Mouse (Mus musculus) gastrocnemius, adult 8-10 months (tissue): ENCODE measurements at regions not wholly inside any gene's neighbourhood (a gene's known extent, or its start where the extent isn't known, plus 50 kb on each side); places are given as distances from the start of the nearest gene placed in this dataset.

ENCODE experiments used
- DNase-seq, 2 experiments: peaks; one replicate each; pipeline ENCODE4 v3.0.0; 2022; ENCODE audit warnings: low spot score in 2 of 2

DNA sequence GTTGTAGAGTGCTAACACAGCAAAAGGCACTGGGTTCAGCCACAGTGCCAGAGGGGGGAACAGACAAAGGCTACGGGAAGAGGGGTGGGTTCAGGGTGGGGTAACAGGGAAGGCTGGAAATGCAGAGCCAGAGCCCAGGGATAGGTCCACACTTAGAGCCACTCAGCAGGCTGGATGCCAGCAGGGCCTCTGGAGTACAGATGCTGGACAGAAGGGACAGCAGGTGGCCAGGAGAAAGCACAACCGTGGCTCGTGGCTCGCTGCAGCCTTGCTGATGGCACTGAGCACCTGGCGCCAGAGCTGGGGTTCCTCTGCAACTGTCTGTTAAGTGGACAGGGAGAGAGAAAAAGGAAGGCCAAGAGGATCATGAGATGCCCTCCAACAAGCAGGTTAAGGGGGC, 174.2 kb downstream of the Mroh4 start:
- no peak for DNase-seq

DNA sequence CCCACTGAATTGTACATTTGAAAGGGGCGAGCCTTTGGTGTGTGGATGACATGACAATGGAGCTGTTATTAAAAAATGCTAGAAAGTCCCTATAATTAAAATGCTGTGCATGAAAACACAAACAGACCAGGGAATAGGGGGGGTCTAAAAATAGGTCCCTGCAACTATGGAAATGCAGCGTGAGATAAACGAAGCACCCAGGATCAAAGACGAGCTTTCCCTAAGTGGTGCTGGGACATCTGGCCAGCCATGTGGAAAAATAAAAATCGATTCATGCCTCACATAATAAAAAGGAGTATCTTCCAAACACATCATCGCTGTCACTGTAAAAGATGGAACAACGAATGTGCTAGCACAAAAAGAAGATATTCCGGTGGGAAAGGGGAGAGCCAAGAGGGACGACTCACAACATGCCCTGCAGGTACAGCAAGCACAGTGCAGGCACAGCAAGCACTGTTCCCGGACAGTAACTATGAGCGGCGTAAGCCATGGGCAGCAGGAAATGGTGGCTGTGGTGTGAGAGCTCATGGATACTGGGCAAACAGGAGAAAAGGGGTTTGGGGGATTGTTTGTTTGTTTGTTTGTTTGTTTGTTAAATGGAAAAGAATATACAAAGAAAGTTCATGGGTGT, 176.7 kb downstream of the Mroh4 start:
- DNase-seq, result no peak

DNA sequence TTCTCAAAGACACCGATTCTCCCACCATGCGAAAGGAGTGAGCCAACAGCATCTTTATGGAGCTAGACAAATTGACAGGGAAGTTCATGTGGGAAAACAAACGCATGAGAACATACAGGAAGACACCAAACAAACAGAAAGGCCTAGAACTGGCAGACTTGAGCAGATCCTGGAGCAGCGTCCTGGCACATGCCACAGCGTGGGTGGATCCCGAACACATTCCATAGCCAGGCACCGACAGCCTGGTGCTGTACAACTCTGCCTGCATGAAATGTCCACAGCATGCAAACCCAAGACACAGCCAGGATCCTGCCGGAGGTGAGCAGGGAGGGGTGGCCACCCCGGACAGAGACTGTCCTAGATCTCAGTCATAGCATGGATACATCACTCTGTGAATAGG, 177.2 kb downstream of the Mroh4 start:
- no peak for DNase-seq

DNA sequence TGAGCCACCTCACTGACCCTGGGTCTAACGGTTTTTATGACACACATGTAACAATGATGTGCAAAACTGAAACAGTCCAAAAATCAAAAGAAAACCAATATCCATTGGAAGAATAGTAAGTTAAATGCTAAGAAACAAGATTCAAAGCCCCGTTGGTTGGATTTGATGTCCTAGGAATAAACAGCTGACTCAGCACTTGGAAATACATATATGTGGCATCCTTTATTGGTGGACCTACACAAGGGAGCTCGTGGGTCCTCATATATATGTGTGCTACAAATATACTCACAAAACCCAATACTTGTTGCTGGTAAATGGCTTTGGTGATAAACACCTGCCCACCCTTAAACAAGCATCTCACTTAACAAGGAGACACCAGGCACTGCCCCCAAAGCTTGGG, 178.2 kb downstream of the Mroh4 start:
- DNase-seq, result no peak

DNA sequence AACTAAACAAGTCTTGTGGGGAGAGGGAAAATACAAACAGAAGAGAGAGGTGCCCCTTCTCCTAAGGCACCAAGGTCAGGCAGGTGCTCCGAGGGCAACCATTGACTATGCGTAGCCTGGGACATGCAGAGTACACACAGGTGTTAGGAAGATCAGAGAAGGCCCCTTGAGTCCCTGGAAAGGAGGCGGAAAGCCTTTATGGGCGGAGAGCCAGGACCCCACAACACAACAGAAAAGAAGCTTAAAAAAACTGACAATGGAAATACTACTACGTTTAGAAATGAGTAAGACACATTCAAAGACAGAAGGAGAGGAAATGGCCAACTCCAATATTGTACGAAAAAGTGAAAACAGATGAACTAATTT, 179.5 kb downstream of the Mroh4 start:
- DNase-seq, result no peak

DNA sequence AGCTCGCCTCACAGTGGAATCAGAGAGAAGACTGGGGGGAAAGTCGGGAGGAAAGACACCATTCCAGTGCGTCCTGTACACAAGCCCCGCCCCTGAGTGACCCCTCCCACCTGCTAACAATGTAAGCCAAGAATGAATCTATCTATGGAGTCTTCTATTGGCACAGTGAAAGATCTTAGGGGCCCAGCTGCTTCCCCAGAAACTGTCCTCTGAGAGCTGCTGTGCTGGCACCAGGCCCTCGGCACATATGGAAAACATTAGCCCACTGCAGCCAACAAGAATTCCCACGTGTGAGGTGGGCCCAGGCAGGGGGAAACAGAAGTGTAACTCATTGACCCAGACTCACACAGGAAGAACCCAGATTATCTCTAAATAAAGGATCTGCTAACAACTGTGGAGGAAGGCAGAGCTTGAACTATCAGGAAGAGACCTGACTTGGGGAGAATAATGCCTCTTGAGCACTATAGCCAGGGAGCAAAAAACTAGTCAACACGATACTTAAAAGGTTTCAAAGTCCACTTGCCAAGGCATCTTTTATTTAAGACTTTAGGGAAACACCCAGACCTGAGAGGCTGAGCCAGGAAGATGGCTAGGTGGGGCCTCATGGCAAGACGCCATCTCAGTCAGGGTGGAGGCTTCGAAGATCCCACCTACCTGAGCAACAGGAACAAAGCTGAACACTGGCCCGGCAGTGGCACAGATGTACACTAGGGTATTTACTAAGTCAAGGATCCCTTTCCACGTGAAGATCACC, 180.1 kb downstream of the Mroh4 start:
- DNase-seq, result peak; percentile 18 to 38

DNA sequence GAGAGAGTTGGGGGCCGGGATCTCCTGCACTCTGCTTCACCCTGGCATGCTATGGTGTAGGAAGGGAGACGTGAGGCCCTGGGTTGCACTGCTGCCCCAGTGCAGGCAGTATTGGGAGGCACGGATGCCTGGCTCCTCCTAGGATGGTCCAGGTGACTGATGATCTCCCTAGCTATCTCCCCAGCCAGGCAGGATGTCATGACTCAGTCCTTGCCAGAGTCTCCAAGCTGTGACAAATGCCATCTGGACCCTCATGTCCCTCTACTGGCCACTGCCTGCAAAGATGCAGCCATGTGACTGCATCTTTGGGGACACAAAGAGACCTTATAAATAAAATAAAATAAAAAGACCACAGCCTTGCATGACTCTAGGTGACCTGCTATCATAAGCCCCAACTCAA, 181.6 kb downstream of the Mroh4 start:
- no peak for DNase-seq

DNA sequence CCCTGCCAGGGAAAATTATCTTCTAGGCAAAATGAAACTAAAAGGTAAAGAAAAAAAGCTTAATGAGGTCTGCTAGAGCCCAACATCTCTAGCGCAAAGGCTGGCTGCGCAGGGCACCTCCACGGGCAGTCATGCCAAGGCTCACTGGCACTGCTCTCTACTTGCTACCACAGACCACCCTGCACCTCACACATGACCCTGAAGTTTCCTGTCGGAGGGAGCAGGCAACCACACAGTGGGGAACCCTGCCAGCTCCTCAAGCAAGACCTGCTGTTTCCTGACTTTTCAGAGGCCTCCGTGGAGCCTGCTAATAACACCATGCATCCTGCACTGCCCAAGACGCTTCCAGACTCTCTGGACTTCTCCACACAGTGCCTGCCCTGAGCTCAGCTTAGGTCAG, 182.3 kb downstream of the Mroh4 start:
- DNase-seq, result no peak

DNA sequence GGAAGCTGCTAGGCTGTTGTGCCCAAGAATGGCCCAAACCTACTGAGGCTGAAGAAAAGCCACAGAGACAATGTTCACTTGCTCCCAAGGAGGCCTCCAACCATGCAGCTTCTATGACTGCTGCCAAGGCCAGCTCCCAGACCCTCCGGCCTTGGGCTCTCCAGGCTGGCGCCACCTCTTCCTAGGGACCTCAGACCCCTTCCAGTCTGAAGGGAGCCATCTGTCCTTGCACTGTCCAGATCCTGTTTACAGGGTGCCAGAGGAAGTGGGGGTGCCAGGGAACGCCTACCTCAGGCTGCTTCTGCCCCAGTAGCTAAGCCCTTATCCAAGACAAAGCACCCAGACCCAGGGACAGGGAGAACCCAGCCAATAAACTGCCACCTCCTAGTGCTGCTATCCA, 183.7 kb downstream of the Mroh4 start:
- no peak for DNase-seq

DNA sequence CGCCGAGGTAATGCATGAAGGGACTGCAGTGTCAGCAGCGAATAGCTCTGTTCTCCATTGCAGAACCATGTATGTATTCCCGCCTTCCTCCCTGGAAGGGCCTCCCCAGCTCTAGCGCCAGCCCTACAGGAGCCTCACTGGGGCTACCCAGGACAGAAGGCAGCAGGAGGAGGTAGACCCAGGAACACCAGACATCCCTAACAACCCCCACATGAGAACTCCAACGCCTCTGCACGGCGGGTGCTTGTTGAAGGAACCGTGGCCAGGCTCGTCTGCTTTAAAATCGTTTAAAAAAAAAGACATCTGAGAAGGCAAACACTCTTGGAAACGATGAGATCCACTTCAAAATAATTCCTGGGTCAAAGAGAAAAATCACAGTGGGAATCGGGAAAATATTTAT, 194.3 kb downstream of the Mroh4 start:
- no peak for DNase-seq

DNA sequence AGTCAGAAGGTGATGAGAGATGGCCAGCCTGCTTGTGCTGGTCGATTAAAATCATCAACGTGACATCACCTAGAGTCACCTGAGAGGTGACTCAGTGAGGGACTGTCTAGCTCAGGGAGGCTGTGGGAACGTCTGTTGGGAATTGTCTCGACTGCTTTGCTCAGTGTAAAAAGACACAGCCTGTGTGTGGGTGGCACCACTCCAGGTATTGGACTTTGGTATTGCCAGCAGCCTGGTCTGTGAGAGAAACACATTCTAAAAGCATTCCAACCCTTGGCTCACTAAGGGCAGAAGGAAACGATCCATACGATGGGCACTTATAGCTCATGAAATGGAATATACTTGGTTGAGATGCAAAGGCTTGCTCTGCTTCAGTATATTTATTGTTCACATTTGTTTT, 209.2 kb downstream of the Mroh4 start:
- no peak for DNase-seq

DNA sequence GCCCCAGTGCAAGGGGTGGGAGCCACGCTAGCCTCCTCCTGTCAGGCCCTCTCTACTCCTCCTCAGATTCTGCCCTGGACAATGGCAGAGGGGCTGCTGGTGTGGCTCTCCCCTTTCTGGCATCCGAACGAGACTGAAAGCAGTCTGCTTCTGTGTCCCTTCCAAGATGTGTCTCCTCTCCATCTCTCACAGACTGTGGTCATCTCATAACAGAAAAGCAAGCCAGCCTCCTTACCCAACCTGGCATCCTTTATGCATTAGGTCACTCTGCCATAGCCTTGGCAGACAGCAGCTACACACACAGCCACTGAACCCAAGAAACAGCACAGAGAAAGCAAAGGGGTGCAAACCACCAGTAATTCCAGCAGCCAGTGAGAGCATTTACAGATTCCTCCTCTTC, 213.2 kb downstream of the Mroh4 start:
- no peak for DNase-seq

DNA sequence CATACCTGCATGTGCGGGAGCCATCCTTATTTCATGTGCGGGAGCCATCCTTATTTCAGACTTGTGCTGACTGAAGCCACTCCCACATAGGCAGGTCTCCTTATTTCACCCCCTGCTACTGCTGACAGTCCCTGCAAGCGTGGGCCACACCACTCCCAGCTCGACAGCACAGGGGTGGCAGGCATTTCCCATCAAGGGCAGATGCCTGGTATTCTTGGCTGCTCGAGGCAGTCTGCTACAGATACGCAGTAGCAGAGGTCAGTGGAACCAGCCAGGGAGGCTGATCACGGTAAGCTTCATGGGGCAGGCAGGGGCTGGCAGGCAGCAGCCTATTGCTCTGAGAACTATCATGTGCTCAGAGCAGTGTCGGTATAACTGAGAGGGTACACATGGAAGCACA, 215.6 kb downstream of the Mroh4 start:
- no peak for DNase-seq

DNA sequence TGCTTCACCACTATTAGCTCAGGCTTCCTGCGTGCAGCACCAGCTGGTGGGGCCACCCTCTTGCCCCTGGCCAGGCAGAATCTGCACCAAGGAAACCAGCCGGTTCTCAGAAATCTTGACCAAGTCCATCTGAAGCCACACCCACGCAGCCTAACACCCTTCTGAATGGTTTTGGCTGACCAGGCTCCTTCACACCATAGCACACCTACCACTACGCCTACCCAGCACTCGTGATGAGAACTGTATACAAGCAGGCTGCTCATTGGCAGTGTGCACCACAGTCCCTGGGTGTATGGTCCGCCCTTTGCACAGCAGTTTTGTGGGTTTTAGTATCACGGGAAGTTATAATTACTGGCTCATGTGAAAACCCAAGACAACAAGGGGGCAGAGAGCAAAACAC, 217.5 kb downstream of the Mroh4 start:
- no peak for DNase-seq

DNA sequence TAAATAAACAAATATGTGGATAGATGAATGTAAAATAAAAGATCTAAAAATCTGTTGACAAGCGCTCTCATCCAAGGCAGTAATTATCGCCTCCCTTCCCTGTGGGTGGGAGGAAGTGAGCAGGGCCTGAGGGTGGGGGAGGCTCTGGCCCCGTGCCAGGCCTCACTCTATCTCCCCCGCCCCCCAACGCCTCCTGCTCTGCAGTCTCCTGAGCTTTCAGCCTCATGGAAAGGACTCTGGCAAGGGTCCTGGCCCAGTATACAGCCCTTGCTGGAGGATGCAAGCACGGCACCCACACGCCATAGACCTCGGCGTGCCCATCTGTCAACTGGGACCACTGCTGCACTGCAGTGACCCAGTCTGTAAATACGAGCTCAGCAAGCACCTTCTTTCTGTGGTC, 222.9 kb downstream of the Mroh4 start:
- no peak for DNase-seq

DNA sequence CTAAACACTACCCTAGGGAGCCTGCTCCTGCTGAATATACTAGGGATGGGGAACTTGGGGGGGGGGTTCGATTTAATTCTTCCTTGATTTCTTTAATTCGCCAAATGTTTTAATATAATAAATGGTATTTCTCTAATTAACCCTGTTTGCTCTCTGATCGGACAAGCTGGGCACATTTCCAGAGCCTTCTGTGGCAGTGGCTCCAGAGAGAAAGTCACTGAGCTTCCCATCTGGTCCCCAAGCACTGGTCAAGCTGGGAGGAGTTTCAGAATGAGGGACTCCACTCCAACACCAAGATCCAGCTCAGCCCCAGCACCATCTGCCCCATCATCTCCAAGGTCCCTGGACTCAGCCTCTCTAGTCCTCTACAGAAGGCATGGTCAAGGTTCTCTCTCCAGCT, 223.9 kb downstream of the Mroh4 start:
- DNase-seq, result no peak

DNA sequence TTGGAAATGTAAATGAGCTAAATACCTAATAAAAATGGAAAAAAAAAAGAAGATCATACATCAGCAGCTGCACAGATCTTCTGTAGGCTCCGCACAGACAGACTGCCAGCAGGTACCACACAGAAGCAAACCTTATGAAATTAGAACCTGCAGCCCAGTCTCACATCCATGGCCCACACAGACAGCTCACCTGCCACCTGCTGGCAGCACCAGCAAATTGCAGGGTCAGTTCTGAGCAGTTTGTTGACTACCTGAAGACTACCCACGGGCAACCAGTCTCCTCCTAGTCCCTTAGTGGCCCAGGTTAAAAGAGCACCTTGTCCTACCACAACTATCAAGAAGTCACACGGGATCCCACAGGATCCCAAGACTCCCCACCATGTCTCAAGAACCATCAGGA, 225.1 kb downstream of the Mroh4 start:
- no peak for DNase-seq

DNA sequence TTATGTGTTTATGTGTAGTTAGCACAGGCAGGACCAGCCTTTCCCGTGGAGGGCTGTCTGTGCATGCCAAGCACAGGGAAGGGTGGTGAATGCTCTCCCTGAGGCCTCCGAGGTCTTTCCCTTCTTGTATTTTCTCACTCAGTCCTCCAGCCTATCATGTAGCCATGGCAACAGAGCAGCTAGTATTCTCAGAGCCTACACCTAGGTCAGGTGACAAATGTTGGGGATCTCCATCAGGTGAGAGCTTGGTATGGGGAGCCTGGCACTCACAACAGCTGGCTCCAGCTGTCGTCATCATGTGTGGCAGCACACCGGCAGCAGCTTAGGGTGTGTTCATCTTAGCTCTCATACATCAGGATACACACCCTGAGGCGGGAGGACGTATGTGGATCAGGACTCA, 231.3 kb downstream of the Mroh4 start:
- DNase-seq, result no peak

DNA sequence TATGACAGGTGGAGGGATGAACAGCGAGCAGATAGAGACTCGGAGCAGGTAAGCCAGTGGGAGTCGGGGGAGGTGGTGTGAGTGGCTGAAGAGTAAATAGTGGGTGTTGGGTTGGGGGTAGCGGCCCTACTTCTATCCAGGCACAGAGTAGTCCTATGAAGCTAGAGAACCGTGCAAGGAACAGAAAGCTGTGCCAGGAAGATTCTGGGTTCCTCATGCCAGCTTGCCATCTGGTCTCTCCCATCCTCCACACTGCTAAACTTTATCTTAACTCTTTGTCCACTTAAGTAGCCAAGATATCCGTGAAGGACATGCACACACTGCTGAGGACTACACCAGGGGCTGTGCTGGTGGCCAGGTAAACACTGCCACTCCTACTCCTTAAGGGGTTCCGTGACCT, 234.9 kb downstream of the Mroh4 start:
- no peak for DNase-seq

DNA sequence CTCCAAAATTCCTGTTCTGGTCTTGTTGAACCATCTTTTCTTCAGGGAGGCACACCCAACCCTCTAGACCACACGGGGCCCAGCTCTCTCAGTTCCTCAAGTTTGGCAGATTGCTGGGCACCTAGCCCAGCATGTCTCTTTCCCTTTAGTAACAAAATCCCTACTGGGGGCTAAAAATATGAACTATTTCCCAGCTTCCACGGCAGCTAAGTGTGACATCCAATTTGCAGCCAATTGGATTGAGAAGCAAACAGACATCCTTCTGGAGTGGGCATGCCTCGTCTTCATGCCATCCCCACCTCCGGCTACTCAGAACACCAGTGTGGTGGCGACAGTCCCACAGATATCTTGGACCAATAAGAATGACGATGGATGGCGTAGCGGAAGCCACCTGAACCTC, 240.1 kb downstream of the Mroh4 start:
- DNase-seq, result no peak

DNA sequence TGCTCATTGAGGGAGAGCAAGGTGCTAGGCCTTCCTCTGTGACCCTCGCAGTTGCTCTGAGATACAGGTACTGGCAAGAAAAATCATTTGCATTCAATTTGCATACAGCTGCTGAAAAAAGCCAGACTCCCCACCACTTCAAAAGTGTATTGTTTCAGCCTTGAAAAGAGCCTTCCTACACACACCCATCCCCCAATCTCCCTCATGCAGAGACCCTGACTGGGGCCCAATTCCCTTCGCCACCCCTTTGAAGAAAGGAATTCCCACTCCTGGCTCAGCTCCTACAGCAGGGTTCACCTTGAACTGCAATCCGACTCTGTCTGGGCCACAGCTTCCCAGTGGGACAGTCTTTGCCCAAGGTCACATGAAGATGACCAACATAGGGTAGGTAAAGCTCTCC, 248.6 kb downstream of the Mroh4 start:
- DNase-seq, result no peak

DNA sequence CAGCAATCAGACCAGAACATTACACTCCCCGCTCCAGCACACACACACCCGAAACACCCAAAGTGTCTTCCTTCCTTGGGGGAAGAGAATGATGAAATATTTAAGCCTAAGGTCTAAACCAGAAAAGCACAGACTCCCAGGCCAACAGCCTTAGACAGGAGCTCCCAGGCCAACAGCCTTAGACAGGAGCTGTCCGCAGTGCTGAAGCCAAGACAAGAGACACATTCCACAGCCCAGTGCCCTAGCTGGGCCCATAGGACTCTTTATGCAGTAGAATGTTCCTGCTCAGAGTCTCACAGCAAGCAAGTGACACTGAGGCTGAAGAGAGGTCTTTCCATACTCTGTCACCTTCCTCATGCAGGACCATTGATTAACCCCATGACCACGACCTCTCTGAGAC, 253.6 kb downstream of the Mroh4 start:
- DNase-seq, result no peak

DNA sequence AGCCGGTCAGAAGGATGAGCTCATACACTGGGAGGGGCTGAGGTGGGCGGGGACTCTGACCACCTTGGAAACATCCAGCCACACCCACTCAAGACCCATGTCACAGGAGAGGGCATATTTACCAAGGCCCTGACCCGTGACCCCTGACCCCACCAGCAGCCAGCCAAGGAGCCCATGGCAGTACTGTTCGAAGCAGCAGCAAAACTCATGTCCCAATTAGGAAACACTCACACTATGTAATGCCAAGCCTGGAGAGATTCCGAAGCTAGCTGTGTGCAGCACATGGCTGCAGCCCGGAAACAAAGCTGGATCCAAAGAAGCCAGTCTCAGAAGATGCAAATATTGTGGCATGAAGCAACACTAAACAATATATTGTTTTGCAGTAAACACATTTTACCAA, 256.8 kb downstream of the Mroh4 start:
- no peak for DNase-seq

DNA sequence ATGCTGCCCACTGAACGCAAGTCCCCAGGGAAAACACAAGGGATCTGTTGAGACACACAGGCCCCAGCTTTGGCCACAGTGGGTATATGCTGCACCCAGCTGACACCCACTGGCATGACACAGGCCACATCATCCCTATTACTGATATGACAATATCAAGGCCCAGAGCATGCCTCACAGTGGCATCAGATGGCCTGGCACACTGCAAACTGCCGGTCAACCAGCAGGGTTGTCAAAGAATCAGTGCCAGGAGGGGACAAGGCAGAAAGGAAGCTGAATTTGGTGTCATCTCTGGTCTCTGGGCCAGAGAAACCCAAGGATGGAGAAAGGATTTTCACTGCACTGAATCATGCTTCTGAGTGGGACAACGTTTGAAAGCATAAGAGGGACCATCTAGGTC, 266.7 kb downstream of the Mroh4 start:
- no peak for DNase-seq
